ENCODE assay signal across 18 mouse cellular contexts in genomic region chrX:140478231-140478630, GRCm38 (mm10). TPM values are rescaled to one million over a fixed set of nuclear protein-coding genes. Genes with fewer than 3 reads are reported as not detected.
DNase-seq lines count a peak whose midpoint lies in the region; ATAC-seq lines count a peak whose summit lies in the region.
"Had no signal": no experiment of that assay in that cellular context is flagged by ENCODE, and none has a peak within 500 bp of the region (broad histone marks: within the 10 kb centered on the region; RNA-seq: fewer than 3 reads in every experiment).

No protein-coding gene starts in this region.

- DNase-seq in 416B (ENCODE audit: low read depth) (peak; percentile 39), MEL-GATA-1-ER (ENCODE audit: extremely low read depth, low read depth) (peak; percentile 60)
- DNase-seq in layer of hippocampus, adult 18-20 months (ENCODE audit: low spot score in 2 of 2) = no peak
- no peak for DNase-seq in urinary bladder, postnatal 10 days (ENCODE audit: low spot score)
- no peak for DNase-seq in thymus, postnatal 14 days
- DNase-seq: adrenal gland, adult 2 months; adrenal gland, postnatal 10 days; adrenal gland, postnatal 25 days; cerebellum, adult 11 months; cerebellum, adult 2 months; cerebellum, adult 9-10 months; cerebellum, postnatal 10 days; cerebellum, postnatal 25 days; embryo, embryonic 11 days had no signal

- peak; percentile 25; the same call in 1 of the 2 replicates for ATAC-seq in granulocyte monocyte progenitor cell, adult 5-6 weeks (replicated peaks; ENCODE audit: poor library complexity, severe bottlenecking)
- ATAC-seq in megakaryocyte-erythroid progenitor cell, adult 5-6 weeks (replicated peaks; ENCODE audit: low FRiP score, low TSS enrichment, poor library complexity, severe bottlenecking) = peak; percentile 59
- ATAC-seq: forebrain, embryonic 14.5 days; forebrain, embryonic 16.5 days had no signal

RNA-seq across cellular contexts. Expression of gene Prps1, which starts 21.8 kb away (rescaled TPM):
- total RNA-seq in granulocyte monocyte progenitor cell, adult 5-6 weeks (2014; fragmentation: Nextera tagmentation) = 63.6 and 69.8 TPM in 2 replicates
- total RNA-seq in granulocyte monocyte progenitor cell, adult 5-6 weeks (2017) = 56.4 and 78.2 TPM in 2 replicates
- total RNA-seq in megakaryocyte-erythroid progenitor cell, adult 5-6 weeks (2014; fragmentation: Nextera tagmentation) = 86.5 and 96.9 TPM in 2 replicates
- 98.2 and 101 TPM in 2 replicates for total RNA-seq in megakaryocyte-erythroid progenitor cell, adult 5-6 weeks (2017)
- 10 to 100 TPM; 64.0 to 80.2 TPM for total RNA-seq in layer of hippocampus, adult 18-20 months (2021)

Comparison
In these comparisons a context has a peak if more than half of its experiments do, and no peak if none do; other contexts are left out.
1. DNase-seq: peak in 416B (single experiment) and MEL-GATA-1-ER (single experiment); none in layer of hippocampus, adult 18-20 months (0 of 2), urinary bladder, postnatal 10 days (single experiment) and thymus, postnatal 14 days (single experiment).